Mouse (Mus musculus) granulocyte monocyte progenitor cell, adult 5-6 weeks (primary cell): Measurements from ENCODE around the gene Clip3. TPM values are rescaled to one million over a fixed set of nuclear protein-coding genes. Genes with fewer than 3 reads are reported as not detected.
A peak's percentile ranks its signal among the peaks of the same experiment; 100 is the strongest.

Experiments
- ATAC-seq: replicated peaks from 2 replicates; pipeline ENCODE4 v1.8.0; 2016; ENCODE audit warnings: mild to moderate bottlenecking, moderate TSS enrichment, inconsistent platforms; ENCODE audit not compliant: poor library complexity, severe bottlenecking
- total RNA-seq, 2 experiments: library from RNA; stranded (forward) in 1 of 2; stranded (reverse) in 1 of 2; fragments of 200-712, 200-1000 nt in 1 of 2; fragments of >200 nt in 1 of 2; fragmentation: Nextera tagmentation in 1 of 2; gene quantifications; 2 replicates each; pipeline ENCODE4 v1.2.3; 2014 to 2017

Gene Clip3
- total RNA-seq, 2 experiments from 2014 or later: not detected

- ATAC-seq: no peak
Measured at GRCm38 (mm10) chr7:30293795-30294194, 2.3 kb downstream of the Clip3 start.

GRCm38 (mm10) chr7:30294296-30294695 lies 2.8 kb downstream of the Clip3 start:
- no peak for ATAC-seq

- no peak for ATAC-seq
Measured at GRCm38 (mm10) chr7:30295103-30295502, 3.6 kb downstream of the Clip3 start.

GRCm38 (mm10) chr7:30296816-30297215 lies 5.3 kb downstream of the Clip3 start:
- no peak for ATAC-seq

GRCm38 (mm10) chr7:30297266-30297665 lies 5.7 kb downstream of the Clip3 start:
- ATAC-seq: no peak

- ATAC-seq: peak; percentile 71
Measured at GRCm38 (mm10) chr7:30300914-30301313, 9.4 kb downstream of the Clip3 start.

- no peak for ATAC-seq
Measured at GRCm38 (mm10) chr7:30306083-30306779, 14.7 kb downstream of the Clip3 start.

- peak; percentile 99 for ATAC-seq
Measured at GRCm38 (mm10) chr7:30308076-30309005, 16.8 kb downstream of the Clip3 start, which contains the start of gene Alkbh6. Gene Alkbh6, plus strand, starts transcription at chr7:30308717.

- ATAC-seq: no peak
Measured at GRCm38 (mm10) chr7:30309395-30310129, 18.0 kb downstream of the Clip3 start.

- no peak for ATAC-seq
Measured at GRCm38 (mm10) chr7:30310136-30310535, 18.6 kb downstream of the Clip3 start.

GRCm38 (mm10) chr7:30313666-30314320 lies 22.3 kb downstream of the Clip3 start:
- no peak for ATAC-seq

GRCm38 (mm10) chr7:30314721-30315155 lies 23.2 kb downstream of the Clip3 start, which contains the start of gene Syne4:
Gene Syne4, plus strand, starts transcription at chr7:30314807.
- no peak for ATAC-seq

GRCm38 (mm10) chr7:30315559-30316529 lies 24.3 kb downstream of the Clip3 start:
- ATAC-seq: no peak

- ATAC-seq: no peak
Measured at GRCm38 (mm10) chr7:30318142-30318541, 26.6 kb downstream of the Clip3 start.

GRCm38 (mm10) chr7:30320946-30321345 lies 29.4 kb downstream of the Clip3 start:
- no peak for ATAC-seq

GRCm38 (mm10) chr7:30321539-30322284 lies 30.2 kb downstream of the Clip3 start, which contains the start of gene E130208F15Rik:
Gene E130208F15Rik, plus strand, starts transcription at chr7:30321740.
- ATAC-seq: peak; percentile 42

- peak; percentile 90 for ATAC-seq
Measured at GRCm38 (mm10) chr7:30322285-30322667, 30.7 kb downstream of the Clip3 start.

- ATAC-seq: no peak
Measured at GRCm38 (mm10) chr7:30322865-30323264, 31.3 kb downstream of the Clip3 start.
